Mouse (Mus musculus) C2C12 (cell line): ENCODE results near the gene Pon2.

ENCODE experiments used
- CTCF ChIP-seq: IDR thresholded peaks from one replicate; pipeline ENCODE4 v1.5.1; 2011; ENCODE audit not compliant: control insufficient read depth, insufficient read depth, insufficient read length
- MYOG ChIP-seq: IDR thresholded peaks from one replicate; pipeline ENCODE4 v1.6.1; 2011; ENCODE audit not compliant: control insufficient read depth, insufficient read length; ENCODE audit errors: extremely low read depth
- USF1 ChIP-seq: IDR thresholded peaks from one replicate; pipeline ENCODE4 v1.6.1; 2011; ENCODE audit warnings: low read depth, mild to moderate bottlenecking, control low read depth, moderate library complexity

- TF ChIP-seq CTCF (no peak), MYOG (no peak), USF1 (no peak)
These were observed 17.5 kb downstream of the Pon2 start for GRCm38 (mm10) chr6:5280576-5281305.
